Mouse (Mus musculus) gastrocnemius, adult 2 months (tissue): ENCODE results near the gene Fam92a. TPM values are rescaled to one million over a fixed set of nuclear protein-coding genes. Genes with fewer than 3 reads are reported as not detected.
"Not testable (repeated sequence)": the region's sequence is repeated elsewhere in the genome, so short reads cannot be mapped to it uniquely, and the experiment has no call there.

Source experiments
- DNase-seq: peaks from one replicate; pipeline ENCODE4 v3.0.0; 2022
- H3K27ac ChIP-seq: fragments of 200-600 bp; 2 replicates; pipeline ENCODE4 v1.8.1; 2022; ENCODE audit warnings: mild to moderate bottlenecking
- H3K4me3 ChIP-seq: fragments of 200-600 bp; 2 replicates; pipeline ENCODE4 v1.8.1; 2022; ENCODE audit warnings: mild to moderate bottlenecking, moderate library complexity
- CTCF ChIP-seq: fragments of 200-600 bp; IDR thresholded peaks from 2 replicates; pipeline ENCODE4 v1.8.1; 2022; ENCODE audit warnings: antibody characterized with exemption, mild to moderate bottlenecking, moderate library complexity
- intact Hi-C: fragments of 180-260 bp; cut with DNase I; formaldehyde crosslinking; loops from one replicate; pipeline ENCODE4 v1.15.1; 2025
- long read RNA-seq, 2 experiments: library from polyadenylated mRNA; stranded (forward); transcript quantifications; one replicate each; pipeline ENCODE4 v2.0.0; 2021
- total RNA-seq, 2 experiments: library from RNA; stranded (reverse); gene quantifications; 2 replicates each; pipeline ENCODE4 v1.2.3; 2021

Gene Fam92a
- total RNA-seq: 1 to 10 TPM; 8.5 to 9.3 TPM
- long read RNA-seq, experiment 1, partial matches to known transcripts: 0 of 2 reads
- long read RNA-seq, experiment 1, other reads (novel, unspliced or antisense): 2 of 2 reads
- long read RNA-seq, experiment 2: 0 reads

GRCm38 (mm10) chr4:12171318-12172091, at the start of gene Fam92a:
Gene Fam92a, minus strand, starts transcription at chr4:12172015.
- DNase-seq: peak; percentile 78
- peak within 1 kb of the TSS; percentile 86 for H3K4me3 ChIP-seq
- TF ChIP-seq CTCF: no peak; the same call in 1 of the 2 replicates
- intact Hi-C loops: no loop called here
- H3K27ac ChIP-seq: peak within 1 kb of the TSS; percentile 82

GRCm38 (mm10) chr4:12178992-12179391, 7.2 kb upstream of the Fam92a start:
- Histone ChIP-seq H3K4me3 (no peak overlapping the region), H3K27ac (no peak overlapping the region)
- TF ChIP-seq CTCF: no peak
- intact Hi-C loops: no loop called here
- peak; percentile 48 for DNase-seq

GRCm38 (mm10) chr4:12170986-12171317, 863 bp downstream of the Fam92a start:
- Histone ChIP-seq H3K4me3 (peak overlapping the region; percentile 86), H3K27ac (peak overlapping the region; percentile 82)
- DNase-seq: no peak
- intact Hi-C loops: no loop called here
- TF ChIP-seq CTCF: no peak

- Histone ChIP-seq H3K27ac (no peak overlapping the region), H3K4me3 (no peak overlapping the region)
- no peak for TF ChIP-seq CTCF
- intact Hi-C loops: no loop called here
- no peak for DNase-seq
These were observed 24.2 kb downstream of the Fam92a start for GRCm38 (mm10) chr4:12147660-12148059.

GRCm38 (mm10) chr4:12141516-12141915, 30.3 kb downstream of the Fam92a start:
- H3K4me3 ChIP-seq: peak overlapping the region; percentile 33
- intact Hi-C loops, H3K27ac ChIP-seq, DNase-seq: not testable (repeated sequence)

- intact Hi-C loops: not testable (repeated sequence)
- peak; percentile 18 for DNase-seq
- Histone ChIP-seq H3K27ac (peak overlapping the region; percentile 54), H3K4me3 (peak overlapping the region; percentile 69)
These were observed 31.2 kb downstream of the Fam92a start for GRCm38 (mm10) chr4:12140592-12141062.

GRCm38 (mm10) chr4:12140141-12140567, 31.7 kb downstream of the Fam92a start, which contains the start of gene Rbm12b1:
Gene Rbm12b1, plus strand, starts transcription at chr4:12140264.
- intact Hi-C loops: not testable (repeated sequence)
- peak; percentile 79 for DNase-seq
- Histone ChIP-seq H3K4me3 (peak within 1 kb of the TSS; percentile 77), H3K27ac (peak within 1 kb of the TSS; percentile 83)

Other genes starting within 250 kb of the Fam92a start
- gene Gm10604, start 190.8 kb downstream of the Fam92a start, total RNA-seq: not detected
- gene Rbm12b2, start 82.6 kb downstream of the Fam92a start, total RNA-seq: 1 to 10 TPM; 4.3 to 5.9 TPM
- 1 to 10 TPM; 2.7 to 5.2 TPM for gene Rbm12b1, start 31.8 kb downstream of the Fam92a start, total RNA-seq